Mouse (Mus musculus): ENCODE measurements around the gene Epb41. TPM values are rescaled to one million over a fixed set of nuclear protein-coding genes. Genes with fewer than 3 reads are reported as not detected.

The Epb41 gene
- polyA plus RNA-seq, 1 experiment from 2014 or later: 65.1 TPM

DNA sequence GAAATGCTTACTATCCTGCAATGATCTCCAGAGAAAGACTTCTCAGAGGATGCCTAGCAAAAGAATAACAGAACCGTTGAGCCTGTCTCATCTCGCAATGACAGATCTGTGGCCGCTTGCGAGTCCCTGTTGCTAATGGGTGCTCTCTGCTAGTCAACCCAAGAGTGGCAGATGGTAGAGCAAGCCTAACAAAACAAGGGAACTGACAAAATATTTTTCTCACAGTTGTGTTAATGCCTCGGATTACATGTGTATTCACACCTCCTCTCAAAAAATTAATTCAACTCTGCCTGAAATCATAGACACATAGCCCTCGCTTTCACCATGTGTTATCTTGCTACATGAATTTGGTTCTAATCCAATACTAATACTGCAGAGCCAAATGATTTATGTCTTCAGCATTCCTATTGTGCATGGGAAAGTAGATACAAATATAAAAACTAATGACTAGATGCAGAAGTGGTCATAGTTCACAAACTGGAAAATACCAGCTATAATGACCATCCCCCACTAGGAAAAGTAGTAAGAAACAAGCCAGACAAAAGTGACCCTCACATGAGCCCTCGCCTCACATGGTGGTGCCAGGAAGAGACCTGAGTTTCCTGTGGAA, 104.8 kb downstream of the Epb41 start:
- WGBS: 63% methylated on average over 7 of the region's 7 CpGs
- peaks cover 66% of the 10 kb centered on the region for H3K36me3 ChIP-seq
- peak overlapping the region; percentile 59 for H3K27ac ChIP-seq
- no peak overlapping the region for H3K9ac ChIP-seq
- no peak overlapping the region for H3K4me2 ChIP-seq
- no peak for ATAC-seq (replicated peaks; ENCODE audit: low FRiP score)
- no peaks in the 10 kb centered on the region for H3K4me1 ChIP-seq
- H3K4me3 ChIP-seq (replicated peaks): no peak overlapping the region
- H3K9me3 ChIP-seq (replicated peaks): no peaks in the 10 kb centered on the region
- H3K27me3 ChIP-seq: no peaks in the 10 kb centered on the region

DNA sequence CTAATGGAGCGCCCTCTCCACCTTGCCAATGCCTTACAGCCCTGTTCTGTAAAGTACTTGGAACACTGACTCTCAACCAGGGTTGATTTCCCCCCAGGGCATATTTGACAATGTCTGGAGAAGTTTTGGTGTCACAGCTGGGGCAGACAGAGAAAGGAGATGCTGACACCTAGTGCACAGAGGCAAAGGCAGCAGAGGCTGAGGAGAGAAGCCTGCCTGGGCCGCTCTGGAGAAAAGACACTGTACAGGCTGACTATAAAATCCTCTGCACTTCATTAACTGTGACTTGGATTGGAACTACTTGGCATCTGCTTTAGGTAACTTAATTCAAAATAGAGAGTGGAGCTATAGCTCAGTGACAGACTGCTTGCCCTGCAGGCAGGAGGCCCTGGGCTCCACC, 106.2 kb downstream of the Epb41 start:
- no peak overlapping the region for H3K4me2 ChIP-seq
- ATAC-seq (replicated peaks; ENCODE audit: low FRiP score): no peak
- no peaks in the 10 kb centered on the region for H3K4me1 ChIP-seq
- H3K9me3 ChIP-seq (replicated peaks): no peaks in the 10 kb centered on the region
- peaks cover 66% of the 10 kb centered on the region for H3K36me3 ChIP-seq
- no peak overlapping the region for H3K27ac ChIP-seq
- H3K9ac ChIP-seq: no peak overlapping the region
- H3K4me3 ChIP-seq (replicated peaks): no peak overlapping the region
- WGBS: 83% methylated on average over 2 of the region's 2 CpGs
- no peaks in the 10 kb centered on the region for H3K27me3 ChIP-seq

DNA sequence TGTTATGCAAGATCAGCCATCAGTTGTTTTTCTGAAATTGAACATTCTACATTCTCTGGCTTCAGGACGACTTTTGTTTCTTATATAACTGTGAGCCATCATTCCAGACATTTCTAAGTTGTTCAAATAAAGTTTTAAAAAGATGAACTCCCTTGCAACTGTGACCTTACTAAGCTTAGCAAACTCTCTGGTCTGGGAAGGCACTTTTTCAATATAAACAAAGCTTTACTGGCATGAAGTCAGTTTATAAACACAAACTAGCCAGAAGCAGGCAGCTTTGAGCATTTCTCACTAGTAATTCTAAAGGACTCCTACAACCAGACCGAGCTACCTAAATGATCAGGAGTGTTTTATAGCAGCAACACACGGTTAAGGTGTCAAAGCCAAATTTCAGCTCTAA, 118.0 kb downstream of the Epb41 start:
- no peak for ATAC-seq (replicated peaks; ENCODE audit: low FRiP score)
- Histone ChIP-seq H3K27me3 (no peaks in the 10 kb centered on the region), H3K9me3 (replicated peaks) (no peaks in the 10 kb centered on the region), H3K4me2 (no peak overlapping the region), H3K4me1 (no peaks in the 10 kb centered on the region), H3K4me3 (replicated peaks) (no peak overlapping the region), H3K36me3 (peaks cover 48% of the 10 kb centered on the region), H3K9ac (no peak overlapping the region), H3K27ac (no peak overlapping the region)
- 77% methylated on average over 3 of the region's 3 CpGs for WGBS

DNA sequence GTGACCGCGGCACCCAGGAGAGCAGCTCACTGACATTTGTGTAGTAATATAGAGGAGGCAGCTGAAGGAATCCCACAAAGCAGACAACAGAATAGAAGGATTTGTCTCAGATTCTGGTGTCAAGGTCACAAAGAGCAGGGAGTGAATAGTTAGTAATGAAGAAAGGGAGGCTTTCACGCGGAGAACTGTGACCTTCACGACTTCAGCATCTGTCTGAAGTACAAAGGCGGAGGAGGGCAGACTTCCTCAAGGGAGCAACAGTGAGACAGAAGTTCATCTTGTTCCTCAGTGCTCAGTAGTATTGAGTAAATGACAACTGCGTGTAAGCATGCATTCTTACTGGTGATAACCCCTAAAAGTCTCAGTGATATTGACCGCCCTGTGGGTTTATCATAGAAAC, 124.5 kb downstream of the Epb41 start:
- no peak overlapping the region for H3K4me3 ChIP-seq (replicated peaks)
- no peaks in the 10 kb centered on the region for H3K9me3 ChIP-seq (replicated peaks)
- H3K36me3 ChIP-seq: peaks cover 33% of the 10 kb centered on the region
- H3K4me1 ChIP-seq: peaks cover 15% of the 10 kb centered on the region; the same call in 1 of the 2 replicates
- 69% methylated on average over 8 of the region's 8 CpGs for WGBS
- no peak overlapping the region for H3K9ac ChIP-seq
- H3K27ac ChIP-seq: no peak overlapping the region
- no peaks in the 10 kb centered on the region for H3K27me3 ChIP-seq
- no peak overlapping the region for H3K4me2 ChIP-seq
- no peak for ATAC-seq (replicated peaks; ENCODE audit: low FRiP score)

DNA sequence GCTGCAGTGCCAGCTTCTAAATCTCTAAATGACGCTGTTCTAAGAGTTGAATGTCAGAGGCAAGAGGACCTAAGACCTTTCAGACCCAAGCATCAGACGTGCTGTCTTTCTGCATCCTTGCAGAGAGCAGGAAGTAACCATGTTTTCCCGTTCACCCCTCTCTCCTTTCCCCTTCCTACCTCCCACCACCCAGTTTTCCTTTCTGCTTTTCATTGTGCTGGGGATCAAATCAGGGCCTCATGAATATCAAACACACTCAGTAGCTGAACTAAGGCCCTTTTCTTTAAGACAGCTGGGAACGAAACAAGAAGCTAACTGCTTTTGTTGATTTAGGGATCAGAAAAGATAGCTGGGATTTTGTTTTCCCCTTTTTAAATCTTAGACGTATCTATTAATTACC, 125.2 kb downstream of the Epb41 start:
- Histone ChIP-seq H3K4me2 (no peak overlapping the region), H3K27me3 (no peaks in the 10 kb centered on the region), H3K4me3 (replicated peaks) (no peak overlapping the region), H3K9ac (no peak overlapping the region), H3K27ac (no peak overlapping the region), H3K4me1 (peaks cover 20% of the 10 kb centered on the region; the same call in 1 of the 2 replicates), H3K9me3 (replicated peaks) (no peaks in the 10 kb centered on the region), H3K36me3 (peaks cover 27% of the 10 kb centered on the region)
- no peak for ATAC-seq (replicated peaks; ENCODE audit: low FRiP score)
- 47% methylated on average over 5 of the region's 5 CpGs for WGBS

DNA sequence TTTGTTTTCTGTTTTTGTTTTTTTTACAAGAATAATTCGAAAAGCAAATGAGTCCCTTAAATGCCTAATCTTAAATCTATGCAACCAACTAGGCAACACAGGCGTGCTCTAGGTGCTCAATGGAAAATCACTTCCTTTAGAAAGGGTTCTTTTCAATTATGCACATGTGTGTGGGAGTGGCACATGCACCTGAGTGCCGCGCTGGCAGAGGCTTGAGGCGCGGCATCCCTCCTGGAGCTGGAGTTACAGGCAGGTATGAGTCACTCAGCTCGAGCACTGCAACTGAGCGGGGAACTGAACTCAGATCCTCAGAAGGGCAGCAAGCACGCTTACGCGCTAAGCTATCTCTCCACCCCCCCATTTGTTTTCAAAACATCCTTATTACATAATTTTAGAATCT, 127.3 kb downstream of the Epb41 start:
- H3K27ac ChIP-seq: no peak overlapping the region
- WGBS: 78% methylated on average over 11 of the region's 11 CpGs
- H3K4me3 ChIP-seq (replicated peaks): no peak overlapping the region
- peaks cover 20% of the 10 kb centered on the region; the same call in 1 of the 2 replicates for H3K4me1 ChIP-seq
- H3K36me3 ChIP-seq: peaks cover 10% of the 10 kb centered on the region
- H3K4me2 ChIP-seq: no peak overlapping the region
- ATAC-seq (replicated peaks; ENCODE audit: low FRiP score): no peak
- H3K9me3 ChIP-seq (replicated peaks): no peaks in the 10 kb centered on the region
- H3K27me3 ChIP-seq: no peaks in the 10 kb centered on the region
- no peak overlapping the region for H3K9ac ChIP-seq

DNA sequence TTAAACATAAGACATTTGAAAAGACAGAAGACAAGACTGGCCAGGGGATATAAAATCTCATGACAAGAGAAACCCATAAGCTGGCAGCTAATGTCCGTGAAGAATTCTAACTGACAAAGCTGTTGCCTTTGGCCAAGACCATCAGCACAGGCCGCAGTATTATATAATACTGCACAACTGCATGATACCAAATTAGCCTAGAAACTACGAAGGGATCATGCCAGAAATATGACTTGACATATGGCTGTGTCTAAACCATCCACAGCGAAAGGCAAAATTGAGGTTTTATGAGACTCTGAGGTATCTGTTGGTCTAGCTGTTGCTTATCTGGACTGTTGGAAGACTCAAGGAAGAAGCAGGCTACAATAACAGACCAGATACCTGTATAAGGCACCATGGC, 134.3 kb downstream of the Epb41 start:
- H3K9ac ChIP-seq: no peak overlapping the region
- H3K4me1 ChIP-seq: peaks cover 6% of the 10 kb centered on the region; the same call in 1 of the 2 replicates
- peaks cover 12% of the 10 kb centered on the region; the same call in 1 of the 2 replicates for H3K36me3 ChIP-seq
- no peak overlapping the region for H3K27ac ChIP-seq
- H3K27me3 ChIP-seq: no peaks in the 10 kb centered on the region
- no peak overlapping the region for H3K4me3 ChIP-seq (replicated peaks)
- no peak overlapping the region for H3K4me2 ChIP-seq
- no peaks in the 10 kb centered on the region for H3K9me3 ChIP-seq (replicated peaks)
- WGBS: 92% methylated on average over 4 of the region's 4 CpGs
- ATAC-seq (replicated peaks; ENCODE audit: low FRiP score): no peak

DNA sequence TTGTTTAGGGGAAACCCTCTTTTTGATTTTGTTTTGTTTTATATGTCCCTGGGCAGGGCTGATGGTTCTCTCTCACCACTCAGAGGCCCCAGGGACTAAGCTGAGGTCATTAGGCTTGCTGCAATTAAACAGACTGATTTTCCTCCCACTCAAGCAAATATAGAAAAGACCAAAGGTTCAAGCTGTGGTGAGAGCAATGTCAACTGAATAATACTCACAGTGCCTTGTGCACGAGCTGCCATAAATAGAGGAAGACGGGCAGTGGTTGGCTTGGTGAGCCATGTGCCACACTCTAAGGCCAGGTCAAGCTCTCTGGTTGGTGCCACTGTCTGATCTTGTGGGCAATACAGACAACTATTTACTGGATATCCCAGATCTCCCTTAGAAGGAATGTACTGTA, 135.7 kb downstream of the Epb41 start:
- WGBS: 70% methylated on average over 2 of the region's 2 CpGs
- Histone ChIP-seq H3K27ac (no peak overlapping the region), H3K4me1 (no peaks in the 10 kb centered on the region), H3K9ac (no peak overlapping the region), H3K36me3 (peaks cover 26% of the 10 kb centered on the region), H3K4me2 (no peak overlapping the region), H3K4me3 (replicated peaks) (no peak overlapping the region), H3K9me3 (replicated peaks) (no peaks in the 10 kb centered on the region), H3K27me3 (no peaks in the 10 kb centered on the region)
- ATAC-seq (replicated peaks; ENCODE audit: low FRiP score): no peak

DNA sequence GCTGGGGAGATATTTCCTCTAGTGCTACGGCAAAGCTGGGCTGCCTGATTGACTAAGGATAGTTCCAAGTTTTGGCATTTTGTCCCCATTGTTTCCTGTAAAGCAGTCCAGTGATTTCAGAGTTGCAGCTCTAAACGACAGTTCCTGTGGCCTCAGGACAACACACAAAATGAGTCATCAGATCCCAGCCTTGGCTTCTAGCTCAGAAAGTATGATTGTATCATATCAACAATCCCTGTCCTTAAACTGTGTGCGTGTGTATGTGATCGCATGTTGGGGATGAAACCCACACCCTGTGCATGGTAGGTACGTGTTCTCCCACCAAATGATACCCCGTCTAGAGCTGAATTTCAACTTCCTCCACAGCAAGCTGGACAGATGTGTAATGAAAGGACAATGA, 146.0 kb downstream of the Epb41 start:
- no peak overlapping the region for H3K4me3 ChIP-seq (replicated peaks)
- peaks cover 2% of the 10 kb centered on the region; the same call in 1 of the 2 replicates for H3K27me3 ChIP-seq
- peaks cover 24% of the 10 kb centered on the region for H3K4me1 ChIP-seq
- H3K4me2 ChIP-seq: no peak overlapping the region
- H3K27ac ChIP-seq: no peak overlapping the region
- no peak for ATAC-seq (replicated peaks; ENCODE audit: low FRiP score)
- H3K9ac ChIP-seq: no peak overlapping the region
- no peaks in the 10 kb centered on the region for H3K9me3 ChIP-seq (replicated peaks)
- WGBS: 87% methylated on average over 6 of the region's 6 CpGs
- peaks cover 86% of the 10 kb centered on the region for H3K36me3 ChIP-seq

DNA sequence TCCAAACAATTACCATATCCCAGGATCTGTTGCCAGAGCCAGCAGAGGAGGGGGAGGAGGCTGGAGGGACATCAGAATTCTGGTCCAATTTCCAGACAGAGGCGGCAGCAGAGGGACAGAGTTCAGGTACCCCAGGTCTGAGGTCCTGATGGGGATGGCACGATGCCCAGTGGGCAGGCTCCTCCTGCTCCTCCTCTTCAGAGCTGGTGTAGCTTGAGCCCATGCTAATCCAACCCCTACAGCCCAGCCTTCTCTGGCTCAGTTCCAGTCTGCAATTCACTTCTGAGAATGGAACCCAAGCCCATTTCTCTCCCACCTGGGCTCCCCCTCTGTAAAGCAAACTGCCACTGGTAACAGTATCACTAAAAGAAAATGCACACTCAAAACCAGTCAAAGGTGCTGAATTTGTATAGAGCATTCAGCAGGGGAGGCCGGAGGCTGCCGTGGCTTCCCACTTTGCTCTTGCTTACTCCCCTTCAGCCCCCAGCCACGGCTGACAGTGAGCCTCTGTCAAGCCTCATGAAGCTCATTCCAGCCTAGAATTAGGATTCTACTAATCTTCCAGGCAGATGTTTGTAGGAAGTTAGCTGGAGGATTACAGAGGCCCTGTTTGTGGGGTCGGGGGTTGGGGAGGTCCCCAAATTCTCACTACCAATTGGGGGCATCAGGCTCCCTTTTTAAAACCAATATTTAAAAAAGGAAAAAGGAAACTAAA, 150.9 kb downstream of the Epb41 start:
- Histone ChIP-seq H3K36me3 (peaks cover 42% of the 10 kb centered on the region), H3K9ac (no peak overlapping the region), H3K4me3 (replicated peaks) (no peak overlapping the region), H3K4me2 (no peak overlapping the region), H3K27me3 (peaks cover 36% of the 10 kb centered on the region), H3K4me1 (peaks cover 65% of the 10 kb centered on the region), H3K27ac (no peak overlapping the region), H3K9me3 (replicated peaks) (no peaks in the 10 kb centered on the region)
- 52% methylated on average over 6 of the region's 6 CpGs for WGBS
- ATAC-seq (replicated peaks; ENCODE audit: low FRiP score): no peak

DNA sequence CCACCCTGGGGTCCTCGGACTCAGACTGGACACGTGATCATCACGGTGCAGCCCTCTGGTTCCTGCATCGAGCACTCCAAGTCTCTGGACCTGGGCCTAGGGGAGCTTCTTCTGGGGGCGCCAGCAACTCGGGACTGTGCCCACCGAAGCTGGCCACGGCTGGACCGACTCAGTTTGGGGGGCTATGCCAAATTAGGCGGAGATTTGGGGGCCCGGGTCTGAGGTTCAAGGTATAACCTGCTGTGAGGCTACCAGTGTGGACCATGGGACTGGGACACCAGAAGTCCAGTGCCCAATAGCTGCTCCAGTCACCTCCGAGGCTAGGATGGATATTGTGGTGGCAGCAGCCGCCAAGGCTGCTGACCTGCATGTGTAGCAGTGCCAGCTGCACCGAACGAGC, 152.7 kb downstream of the Epb41 start:
- H3K4me3 ChIP-seq (replicated peaks): peak overlapping the region; percentile 69
- no peak overlapping the region for H3K27ac ChIP-seq
- no peak for ATAC-seq (replicated peaks; ENCODE audit: low FRiP score)
- peaks cover 25% of the 10 kb centered on the region for H3K36me3 ChIP-seq
- H3K9ac ChIP-seq: peak overlapping the region; percentile 60; the same call in 1 of the 2 replicates
- peaks cover 82% of the 10 kb centered on the region for H3K4me1 ChIP-seq
- 66% methylated on average over 15 of the region's 15 CpGs for WGBS
- H3K27me3 ChIP-seq: peaks cover 47% of the 10 kb centered on the region
- H3K4me2 ChIP-seq: peak overlapping the region; percentile 89
- H3K9me3 ChIP-seq (replicated peaks): no peaks in the 10 kb centered on the region

DNA sequence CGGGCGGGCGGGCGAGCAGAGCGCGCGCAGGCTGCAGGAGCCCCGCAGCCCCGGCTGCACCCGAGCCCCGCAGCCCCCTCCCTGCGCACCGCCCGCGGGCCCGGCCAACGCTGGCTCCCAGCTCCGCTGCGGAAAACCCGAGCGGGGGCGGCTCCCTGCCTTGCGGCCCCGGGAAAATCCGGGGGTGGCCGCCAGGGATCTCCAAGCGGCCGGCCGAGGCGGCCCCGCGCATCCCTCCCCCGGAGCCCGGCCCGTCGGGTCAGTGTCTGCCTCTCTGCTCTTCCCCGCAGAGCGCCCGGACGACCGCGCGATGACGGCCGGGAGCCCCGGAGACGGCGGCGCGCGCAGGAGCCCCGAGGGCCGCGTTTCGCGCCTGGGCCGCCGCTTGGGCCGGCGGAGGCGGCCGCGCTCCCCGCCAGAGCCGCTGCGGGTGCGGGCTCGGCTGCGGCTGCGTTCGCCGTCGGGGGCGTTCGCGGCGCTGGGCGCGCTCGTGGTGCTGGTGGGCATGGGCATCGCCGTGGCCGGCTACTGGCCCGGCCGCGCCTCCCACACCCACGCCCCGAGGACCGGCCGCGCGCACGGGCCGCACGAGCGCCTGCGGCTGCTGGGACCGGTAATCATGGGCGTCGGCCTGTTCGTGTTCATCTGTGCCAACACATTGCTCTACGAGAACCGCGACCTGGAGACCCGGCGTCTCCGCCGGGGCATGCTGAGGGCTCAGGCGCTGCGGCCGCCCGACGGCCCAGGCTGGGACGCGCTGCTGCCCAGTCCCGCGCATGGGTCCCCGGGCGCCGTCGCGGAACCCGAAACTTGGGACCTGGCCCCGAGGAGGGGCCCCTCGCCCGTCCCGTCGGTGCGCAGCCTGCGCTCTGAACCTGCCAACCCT, 153.4 kb downstream of the Epb41 start, which contains the start of gene Tmem200b:
Tmem200b (plus strand) TSS at position 311 of the 886 bp plus-strand sequence.
- Histone ChIP-seq H3K27ac (peak within 1 kb of the TSS; percentile 86), H3K4me3 (replicated peaks) (peak within 1 kb of the TSS; percentile 69), H3K9ac (peak within 1 kb of the TSS; percentile 60), H3K4me1 (peaks cover 89% of the 10 kb centered on the region), H3K4me2 (peak within 1 kb of the TSS; percentile 89), H3K27me3 (peaks cover 54% of the 10 kb centered on the region), H3K9me3 (replicated peaks) (no peaks in the 10 kb centered on the region), H3K36me3 (peaks cover 19% of the 10 kb centered on the region)
- no peak for ATAC-seq (replicated peaks; ENCODE audit: low FRiP score)
- 2% methylated on average over 97 of the region's 130 CpGs for WGBS

Data from kidney, embryonic 15.5 days (tissue).